Mouse (Mus musculus) urinary bladder, postnatal 4 days (tissue): Measurements from ENCODE around the gene Emilin3.

Experiments
- DNase-seq, 2 experiments: peaks; one replicate each; pipeline ENCODE4 v3.0.0; 2021 to 2022; ENCODE audit warnings: low spot score in 2 of 2

The Emilin3 gene

DNA sequence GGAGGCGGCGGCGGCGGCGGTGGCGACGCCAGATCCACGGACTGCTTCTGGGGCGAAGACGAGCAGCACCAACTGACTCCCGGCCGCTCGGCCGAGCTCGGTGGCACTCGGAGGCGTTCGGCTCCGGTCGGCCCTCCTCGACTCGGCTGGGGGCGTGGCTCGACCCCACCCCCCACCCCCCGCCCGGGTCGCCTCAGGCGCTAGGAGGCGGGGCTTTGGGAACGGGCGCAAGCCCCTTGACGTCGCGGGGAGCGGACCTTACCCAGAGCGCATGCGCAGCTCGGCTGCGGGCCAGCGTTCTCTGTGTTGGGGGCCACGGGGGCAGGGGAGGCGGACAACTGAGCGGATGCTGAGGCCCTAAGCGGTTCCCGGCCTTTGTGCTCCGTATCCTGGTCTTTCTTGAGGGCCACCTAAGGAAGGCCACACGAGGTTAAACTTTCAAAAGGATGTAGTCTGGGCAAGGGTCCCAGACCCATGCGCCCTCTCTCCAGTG lies 39.2 kb downstream of the Emilin3 start, which contains the start of gene Zhx3:
Zhx3 (minus strand) TSS at position 109 of the 493 bp plus-strand sequence.
- peak; percentile 91 to 94 for DNase-seq

DNA sequence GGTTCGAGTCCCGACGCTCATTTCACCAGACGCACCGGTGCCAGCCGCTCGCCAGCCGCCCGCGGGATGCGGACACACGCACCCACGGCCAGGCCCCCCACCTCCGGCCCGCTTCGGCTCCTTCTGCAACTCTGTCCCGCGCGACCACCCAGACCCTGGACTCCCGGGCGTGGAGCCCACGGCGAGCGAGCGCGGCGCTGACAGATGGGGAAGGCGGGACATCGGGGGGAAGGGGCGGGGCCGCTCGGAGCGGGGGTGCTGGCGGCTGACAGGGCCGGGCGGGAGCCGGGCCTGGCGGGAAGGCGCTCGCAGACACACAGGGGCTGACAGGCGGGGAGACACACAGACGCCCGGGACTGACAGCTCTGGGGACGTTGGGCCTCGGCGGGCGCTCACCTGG lies 39.7 kb downstream of the Emilin3 start:
- peak; percentile 60 to 74 for DNase-seq

DNA sequence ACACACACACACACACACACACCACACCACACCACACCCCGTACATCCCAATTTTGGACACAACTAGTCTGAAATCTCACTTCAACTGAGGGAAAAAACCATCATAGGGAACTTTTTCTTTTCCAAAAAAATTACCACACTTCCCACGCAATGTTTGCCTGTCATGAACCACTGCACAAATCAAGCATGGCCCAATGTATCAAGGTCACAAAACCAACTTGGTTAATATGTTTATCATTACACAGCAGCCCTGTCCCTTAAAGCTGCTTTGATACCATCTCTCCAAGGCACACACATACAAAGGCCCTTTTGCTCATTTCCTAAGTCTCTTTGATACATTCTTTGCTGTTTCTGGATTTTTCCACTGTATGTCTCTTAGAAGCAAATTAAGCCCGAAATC lies 40.8 kb downstream of the Emilin3 start:
- no peak for DNase-seq

DNA sequence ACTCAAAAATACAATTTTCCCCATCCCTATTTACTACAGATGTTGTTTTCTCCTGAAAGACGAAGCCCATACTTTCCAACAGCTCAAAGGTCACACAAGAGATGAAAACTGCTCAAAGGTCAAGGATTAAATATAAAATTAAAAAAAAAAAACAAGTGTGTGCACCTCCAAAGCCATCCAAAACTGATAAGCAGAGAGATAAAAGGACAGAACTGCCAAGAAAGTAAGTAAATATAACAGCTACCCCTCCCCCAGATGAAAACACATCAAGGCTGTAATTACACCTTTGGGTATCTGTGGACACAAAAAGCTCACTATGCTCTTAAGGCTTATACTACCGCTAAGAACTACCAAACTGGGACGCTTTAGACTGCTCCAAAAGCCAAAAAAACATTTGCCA lies 42.7 kb downstream of the Emilin3 start:
- no peak for DNase-seq

DNA sequence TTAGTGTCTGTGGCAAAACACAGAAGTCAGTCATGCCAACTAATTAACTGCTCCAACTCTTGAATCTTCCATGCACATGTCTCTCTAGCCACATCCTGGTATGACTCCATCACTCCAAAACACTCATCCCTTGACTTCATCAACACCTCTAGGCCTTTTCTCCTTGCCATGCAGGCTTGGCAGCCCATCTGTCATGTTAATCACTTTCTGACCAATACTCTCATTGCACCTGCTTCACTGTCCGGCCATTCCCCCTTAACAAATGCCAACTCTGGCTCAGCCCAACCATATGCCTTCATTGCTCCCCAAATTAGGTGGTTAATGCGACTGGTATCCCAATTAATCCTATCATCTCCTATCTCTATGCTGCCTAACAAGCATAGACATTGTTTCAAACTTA lies 46.9 kb downstream of the Emilin3 start:
- DNase-seq, result no peak

DNA sequence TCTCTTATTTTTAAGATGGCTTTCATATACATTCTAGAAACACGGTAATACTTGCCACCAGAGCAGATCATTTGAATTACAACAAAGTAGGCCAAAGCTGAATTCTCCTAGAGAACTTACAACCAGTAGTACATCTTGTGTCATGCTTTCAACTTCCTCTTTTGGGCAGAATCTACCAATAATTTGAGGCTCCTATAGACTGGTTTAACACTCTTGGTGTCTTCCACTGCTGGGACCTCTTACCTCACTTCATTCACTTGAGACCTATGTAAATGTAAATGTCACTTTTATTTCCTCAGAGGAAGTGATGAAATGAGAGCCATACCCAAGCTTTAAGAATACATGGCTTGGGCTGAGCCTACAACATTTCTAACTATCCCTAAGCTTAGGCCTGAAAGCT lies 48.0 kb downstream of the Emilin3 start:
- DNase-seq, result no peak

DNA sequence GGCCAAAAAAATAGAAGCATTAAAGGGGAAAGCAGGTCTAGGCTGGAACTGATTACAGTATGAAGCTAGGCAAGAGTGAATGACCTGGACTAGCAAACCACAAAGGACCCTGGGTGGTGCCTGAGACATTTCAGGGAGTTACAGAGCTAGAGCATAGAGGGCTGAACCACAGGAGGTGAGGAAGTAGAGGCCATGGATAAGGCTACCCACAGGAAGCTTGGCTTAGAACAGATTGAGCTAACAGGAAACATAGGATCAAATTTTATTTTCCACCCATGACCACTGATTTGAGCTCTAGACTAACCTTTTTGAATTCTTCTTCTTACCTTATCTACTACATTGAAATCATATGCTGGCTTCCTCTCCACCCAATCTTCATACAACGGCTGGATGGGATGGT lies 51.8 kb downstream of the Emilin3 start:
- no peak for DNase-seq
